Mouse (Mus musculus) hindbrain, embryonic 10.5 days (tissue): ENCODE results near the gene Olfr1373. TPM values are rescaled to one million over a fixed set of nuclear protein-coding genes. Genes with fewer than 3 reads are reported as not detected.
"Not testable (repeated sequence)": the region's sequence is repeated elsewhere in the genome, so short reads cannot be mapped to it uniquely, and the experiment has no call there.

Experiments
- DNase-seq: peaks from one replicate; pipeline ENCODE4 v3.0.0-alpha.2; 2017; ENCODE audit warnings: low spot score
- H3K27ac ChIP-seq: fragments of 300-500 bp; sonication (generic); 2 replicates; pipeline ENCODE4 v1.5.1; 2016; ENCODE audit warnings: mild to moderate bottlenecking, moderate library complexity
- H3K27me3 ChIP-seq: fragments of 300-500 bp; sonication (generic); 2 replicates; pipeline ENCODE4 v1.6.1; 2016; ENCODE audit warnings: mild to moderate bottlenecking; ENCODE audit not compliant: poor library complexity, insufficient read depth, severe bottlenecking
- H3K36me3 ChIP-seq: fragments of 300-500 bp; sonication (generic); 2 replicates; pipeline ENCODE4 v1.6.1; 2016; ENCODE audit warnings: mild to moderate bottlenecking, moderate library complexity
- H3K4me1 ChIP-seq: fragments of 300-500 bp; sonication (generic); replicated peaks from 2 replicates; pipeline ENCODE4 v1.6.1; 2016; ENCODE audit warnings: mild to moderate bottlenecking
- H3K4me3 ChIP-seq: fragments of 300-500 bp; sonication (generic); 2 replicates; pipeline ENCODE4 v1.5.1; 2016; ENCODE audit warnings: mild to moderate bottlenecking, moderate library complexity
- H3K9me3 ChIP-seq: fragments of 300-500 bp; sonication (generic); 2 replicates; pipeline ENCODE4 v1.6.1; 2016; ENCODE audit warnings: mild to moderate bottlenecking, moderate library complexity
- WGBS: fragments of 180-500 bp; shearing (Covaris S2); methylation state at CpG from one replicate; pipeline ENCODE4 v1.1.7; 2016; 5-methylcytosine and 5-hydroxymethylcytosine counted together
- polyA plus RNA-seq: library from polyadenylated mRNA; unstranded; fragments of >200 nt; fragmentation: Nextera tagmentation; extraction: Ambion mirVana; gene quantifications from 2 replicates; pipeline ENCODE4 v1.2.1, GENCODE M21; 2016

Olfr1373 gene
- polyA plus RNA-seq, 1 experiment from 2014 or later: not detected

GRCm38 (mm10) chr11:52127169-52127568 is 18.2 kb downstream of the Olfr1373 start:
- no peaks in the 10 kb centered on the region for H3K4me1 ChIP-seq
- no peak overlapping the region for H3K4me3 ChIP-seq
- H3K9me3 ChIP-seq: no peaks in the 10 kb centered on the region
- DNase-seq: no peak
- H3K27me3 ChIP-seq: no peaks in the 10 kb centered on the region
- no peak overlapping the region for H3K27ac ChIP-seq
- 67% methylated on average over 3 of the region's 3 CpGs for WGBS
- peaks cover 54% of the 10 kb centered on the region for H3K36me3 ChIP-seq

DNA sequence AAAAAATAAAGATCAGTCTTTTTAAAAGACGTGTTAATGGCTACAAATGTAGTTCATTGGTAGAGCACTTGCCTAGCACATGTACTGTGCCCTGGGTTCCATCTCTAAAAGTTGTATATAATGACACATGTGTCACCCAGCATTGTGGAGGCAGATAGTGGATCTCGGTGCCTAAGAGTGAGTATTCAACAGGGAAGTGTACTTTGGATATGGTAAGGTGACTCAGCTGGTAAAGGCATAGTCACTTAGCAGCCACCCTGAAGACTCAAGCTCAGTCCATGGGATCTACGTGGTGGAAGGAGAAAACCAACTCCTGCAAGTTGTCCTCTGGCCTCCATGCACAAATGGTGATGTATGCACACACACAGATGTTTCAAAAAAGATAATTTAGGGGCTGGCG is 20.9 kb downstream of the Olfr1373 start:
- Histone ChIP-seq H3K27me3 (no peaks in the 10 kb centered on the region), H3K9me3 (0 out of 2 replicates have a peak, but pooled peaks cover 5% of the 10 kb centered on the region), H3K27ac (no peak overlapping the region), H3K4me1 (no peaks in the 10 kb centered on the region), H3K36me3 (peaks cover 78% of the 10 kb centered on the region), H3K4me3 (no peak overlapping the region)
- DNase-seq: no peak
- WGBS: 95% methylated on average over 4 of the region's 4 CpGs

- 95% methylated on average over 6 of the region's 6 CpGs for WGBS
- Histone ChIP-seq H3K27ac (no peak overlapping the region), H3K36me3 (peaks cover 98% of the 10 kb centered on the region), H3K4me1 (no peaks in the 10 kb centered on the region), H3K4me3 (no peak overlapping the region), H3K9me3 (0 out of 2 replicates have a peak, but pooled peaks cover 5% of the 10 kb centered on the region), H3K27me3 (no peaks in the 10 kb centered on the region)
- no peak for DNase-seq
These were observed 23.3 kb downstream of the Olfr1373 start for GRCm38 (mm10) chr11:52122045-52122444.

- not testable (repeated sequence) for H3K27ac ChIP-seq, H3K4me1 ChIP-seq, H3K27me3 ChIP-seq, H3K4me3 ChIP-seq, DNase-seq, H3K9me3 ChIP-seq
- H3K36me3 ChIP-seq: peaks cover 100% of the 10 kb centered on the region
These were observed 24.9 kb downstream of the Olfr1373 start for GRCm38 (mm10) chr11:52120415-52120814.

DNA sequence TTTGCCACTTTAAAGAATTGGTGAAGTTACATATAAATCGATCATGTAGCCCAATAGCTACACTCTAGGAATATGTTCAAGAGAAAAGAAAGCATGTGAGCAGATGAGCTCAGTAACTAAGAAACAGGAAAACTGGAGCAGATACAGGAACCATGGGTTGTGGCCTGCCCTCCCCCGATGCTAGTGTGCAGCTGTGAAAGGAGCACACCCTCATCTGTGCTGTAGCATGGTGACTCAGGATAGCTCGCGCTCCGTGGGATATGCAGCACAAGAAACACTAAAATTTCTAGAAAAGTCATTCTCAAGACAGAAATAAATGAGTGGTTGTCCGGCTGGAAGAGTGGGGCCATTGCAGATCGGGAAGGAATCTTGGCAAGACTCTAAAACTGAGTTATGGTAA is 28.2 kb downstream of the Olfr1373 start:
- Histone ChIP-seq H3K27ac (no peak overlapping the region), H3K27me3 (no peaks in the 10 kb centered on the region), H3K4me1 (no peaks in the 10 kb centered on the region), H3K9me3 (0 out of 2 replicates have a peak, but pooled peaks cover 5% of the 10 kb centered on the region), H3K4me3 (no peak overlapping the region), H3K36me3 (peaks cover 100% of the 10 kb centered on the region)
- WGBS: 96% methylated on average over 7 of the region's 7 CpGs
- DNase-seq: no peak

GRCm38 (mm10) chr11:52116117-52116516 is 29.2 kb downstream of the Olfr1373 start:
- not testable (repeated sequence) for H3K27ac ChIP-seq, H3K4me3 ChIP-seq, DNase-seq, H3K4me1 ChIP-seq, H3K27me3 ChIP-seq, H3K9me3 ChIP-seq
- H3K36me3 ChIP-seq: peaks cover 90% of the 10 kb centered on the region
- 95% methylated on average over 6 of the region's 6 CpGs for WGBS

GRCm38 (mm10) chr11:52115479-52115878 is 29.8 kb downstream of the Olfr1373 start:
- Histone ChIP-seq H3K36me3 (peaks cover 84% of the 10 kb centered on the region), H3K27me3 (no peaks in the 10 kb centered on the region), H3K4me3 (no peak overlapping the region), H3K4me1 (no peaks in the 10 kb centered on the region), H3K9me3 (0 out of 2 replicates have a peak, but pooled peaks cover 5% of the 10 kb centered on the region), H3K27ac (no peak overlapping the region)
- WGBS: 92% methylated on average over 3 of the region's 3 CpGs
- no peak for DNase-seq

DNA sequence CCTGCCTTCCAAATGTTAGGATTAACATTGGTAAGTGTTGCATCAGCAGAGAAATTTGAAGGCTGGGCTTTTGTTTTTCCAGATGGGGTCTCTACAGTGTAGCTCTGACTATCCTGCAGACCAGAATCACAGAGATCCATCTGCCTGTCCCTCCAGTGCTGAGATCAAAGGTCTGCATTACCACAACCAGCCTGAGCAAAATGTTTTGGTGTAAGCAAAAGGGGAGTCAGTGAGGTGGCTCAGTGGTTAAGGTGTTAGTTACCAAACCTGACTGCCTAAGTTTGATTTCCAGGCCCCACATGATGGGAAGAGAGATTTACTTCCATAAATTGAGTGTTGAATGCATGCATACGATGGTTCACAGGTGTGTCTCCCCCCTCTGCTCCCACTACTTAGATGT is 35.9 kb downstream of the Olfr1373 start:
- Histone ChIP-seq H3K27me3 (no peaks in the 10 kb centered on the region), H3K9me3 (no peaks in the 10 kb centered on the region), H3K27ac (no peak overlapping the region), H3K36me3 (peaks cover 26% of the 10 kb centered on the region), H3K4me3 (no peak overlapping the region), H3K4me1 (no peaks in the 10 kb centered on the region)
- DNase-seq: no peak
- 92% methylated on average over 1 of the region's 1 CpGs for WGBS

GRCm38 (mm10) chr11:52108796-52109195 is 36.5 kb downstream of the Olfr1373 start:
- no peaks in the 10 kb centered on the region for H3K4me1 ChIP-seq
- H3K27me3 ChIP-seq: no peaks in the 10 kb centered on the region
- 93% methylated on average over 5 of the region's 5 CpGs for WGBS
- no peak for DNase-seq
- H3K4me3 ChIP-seq: no peak overlapping the region
- H3K36me3 ChIP-seq: peaks cover 20% of the 10 kb centered on the region
- no peaks in the 10 kb centered on the region for H3K9me3 ChIP-seq
- no peak overlapping the region for H3K27ac ChIP-seq

- Histone ChIP-seq H3K36me3 (peaks cover 3% of the 10 kb centered on the region; the same call in 1 of the 2 replicates), H3K27me3 (no peaks in the 10 kb centered on the region), H3K9me3 (no peaks in the 10 kb centered on the region), H3K4me1 (peaks cover 7% of the 10 kb centered on the region), H3K4me3 (no peak overlapping the region), H3K27ac (no peak overlapping the region)
- WGBS: 93% methylated on average over 1 of the region's 1 CpGs
- no peak for DNase-seq
These were observed 38.9 kb downstream of the Olfr1373 start for GRCm38 (mm10) chr11:52106438-52106837.

- Histone ChIP-seq H3K27ac (no peak overlapping the region), H3K36me3 (peaks cover 6% of the 10 kb centered on the region), H3K4me3 (no peak overlapping the region), H3K27me3 (no peaks in the 10 kb centered on the region), H3K4me1 (peaks cover 11% of the 10 kb centered on the region), H3K9me3 (no peaks in the 10 kb centered on the region)
- DNase-seq: no peak
- 96% methylated on average over 2 of the region's 2 CpGs for WGBS
These were observed 39.3 kb downstream of the Olfr1373 start for GRCm38 (mm10) chr11:52106037-52106436.

DNA sequence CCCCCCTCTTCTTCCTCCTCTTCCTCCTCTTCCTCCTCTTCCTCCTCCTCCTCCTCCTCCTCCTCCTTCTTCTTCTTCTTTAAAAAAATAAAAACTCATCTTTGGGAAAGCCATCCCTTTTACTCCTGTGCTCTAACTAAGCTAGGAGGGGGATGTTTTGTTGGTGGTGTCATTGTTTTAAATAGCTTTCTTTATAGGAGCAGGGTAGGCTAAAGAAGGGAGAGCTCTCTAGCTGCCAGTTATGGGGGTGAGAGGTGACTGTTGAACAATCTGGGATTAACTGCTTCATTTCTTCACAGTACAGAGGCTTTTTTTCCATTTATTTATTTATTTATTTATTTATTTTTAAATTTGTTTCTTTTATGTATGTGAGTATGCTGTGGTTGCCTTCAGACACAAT is 39.8 kb downstream of the Olfr1373 start:
- Histone ChIP-seq H3K9me3 (no peaks in the 10 kb centered on the region), H3K4me1 (peaks cover 16% of the 10 kb centered on the region), H3K27ac (no peak overlapping the region), H3K4me3 (no peak overlapping the region), H3K27me3 (no peaks in the 10 kb centered on the region), H3K36me3 (peaks cover 11% of the 10 kb centered on the region)
- DNase-seq: no peak

- Histone ChIP-seq H3K27me3 (no peaks in the 10 kb centered on the region), H3K4me3 (no peak overlapping the region), H3K9me3 (no peaks in the 10 kb centered on the region), H3K27ac (no peak overlapping the region), H3K36me3 (peaks cover 8% of the 10 kb centered on the region), H3K4me1 (peaks cover 29% of the 10 kb centered on the region)
- no peak for DNase-seq
- 94% methylated on average over 4 of the region's 4 CpGs for WGBS
These were observed 42.4 kb downstream of the Olfr1373 start for GRCm38 (mm10) chr11:52102977-52103376.

GRCm38 (mm10) chr11:52099771-52100219 is 45.5 kb downstream of the Olfr1373 start:
- peak overlapping the region; percentile 75 for H3K4me3 ChIP-seq
- 8% methylated on average over 7 of the region's 7 CpGs for WGBS
- no peak for DNase-seq
- no peaks in the 10 kb centered on the region for H3K9me3 ChIP-seq
- no peaks in the 10 kb centered on the region for H3K27me3 ChIP-seq
- peak overlapping the region; percentile 99 for H3K27ac ChIP-seq
- H3K36me3 ChIP-seq: peaks cover 8% of the 10 kb centered on the region
- peaks cover 34% of the 10 kb centered on the region for H3K4me1 ChIP-seq
